In genomic region chrX:111462833-111463564, GRCm38 (mm10) we compare ENCODE assay signal across 8 mouse cellular contexts.
DNase-seq lines count a peak whose midpoint lies in the region; ATAC-seq lines count a peak whose summit lies in the region.

No protein-coding gene starts in this region.

- peak; percentile 43 for DNase-seq in Muller cell, postnatal 12 days (ENCODE audit: inconsistent ontology term)
- DNase-seq in brain, embryonic 18.5 days (ENCODE audit: low read depth, low spot score) = peak; percentile 67
- DNase-seq in forebrain, embryonic 11.5 days (ENCODE audit: low spot score) = peak; percentile 88
- DNase-seq in hindbrain, embryonic 11.5 days (ENCODE audit: low spot score) = peak; percentile 71
- DNase-seq in layer of hippocampus, postnatal 36 days = peak; percentile 36 to 45
- DNase-seq in lung, postnatal 14 days = peak; percentile 28
- DNase-seq in right cerebral cortex, adult 18-20 months = peak; percentile 52
- DNase-seq in T-cell, adult 2 months (ENCODE audit: low spot score) = no peak

- H3K27ac ChIP-seq in forebrain, embryonic 11.5 days (ENCODE audit: low read depth, low read length) = peak overlapping the region; percentile 69
- peak overlapping the region; percentile 70 for H3K27ac ChIP-seq in hindbrain, embryonic 11.5 days (ENCODE audit: low read depth, low read length)

- H3K4me2 ChIP-seq in forebrain, embryonic 11.5 days (ENCODE audit: low read depth, low read length, severe bottlenecking) = peak overlapping the region; percentile 46
- H3K4me2 ChIP-seq in hindbrain, embryonic 11.5 days (replicated peaks; ENCODE audit: low read depth, low read length) = peak overlapping the region; percentile 45

- peak overlapping the region; percentile 76 for H3K9ac ChIP-seq in forebrain, embryonic 11.5 days (ENCODE audit: low read length)
- H3K9ac ChIP-seq in hindbrain, embryonic 11.5 days (ENCODE audit: low read depth, low read length) = peak overlapping the region; percentile 67

- H3K4me3 ChIP-seq in forebrain, embryonic 11.5 days (ENCODE audit: low read depth, low read length) = peak overlapping the region; percentile 55
- peak overlapping the region; percentile 57 for H3K4me3 ChIP-seq in hindbrain, embryonic 11.5 days (ENCODE audit: low read depth, low read length)

- H3K4me1 ChIP-seq in forebrain, embryonic 11.5 days (replicated peaks; ENCODE audit: control insufficient read depth, insufficient read depth, low read length) = no peaks in the 10 kb centered on the region
- no peaks in the 10 kb centered on the region for H3K4me1 ChIP-seq in hindbrain, embryonic 11.5 days (replicated peaks; ENCODE audit: control insufficient read depth, insufficient read depth, low read length)

- H3K9me3 ChIP-seq in forebrain, embryonic 11.5 days (ENCODE audit: control insufficient read depth, low read length) = no peaks in the 10 kb centered on the region
- H3K9me3 ChIP-seq in hindbrain, embryonic 11.5 days (ENCODE audit: control insufficient read depth, low read length) = no peaks in the 10 kb centered on the region

- WGBS in forebrain, embryonic 11.5 days = 13% methylated on average over 26 of the region's 72 CpGs
- 11% methylated on average over 24 of the region's 72 CpGs for WGBS in hindbrain, embryonic 11.5 days

- H3K36me3 ChIP-seq in forebrain, embryonic 11.5 days (ENCODE audit: control insufficient read depth, insufficient read depth, low read length) = no peaks in the 10 kb centered on the region
- H3K36me3 ChIP-seq in hindbrain, embryonic 11.5 days (ENCODE audit: control insufficient read depth, insufficient read depth, low read length) = no peaks in the 10 kb centered on the region

- ATAC-seq in forebrain, embryonic 11.5 days (replicated peaks; ENCODE audit: low FRiP score) = peak; percentile 95
- peak; percentile 96 for ATAC-seq in hindbrain, embryonic 11.5 days (ENCODE audit: low FRiP score)

- H3K27me3 ChIP-seq in forebrain, embryonic 11.5 days (ENCODE audit: control insufficient read depth, insufficient read depth, low read length) = no peaks in the 10 kb centered on the region
- no peaks in the 10 kb centered on the region for H3K27me3 ChIP-seq in hindbrain, embryonic 11.5 days (ENCODE audit: control insufficient read depth, insufficient read depth, low read length)
